Mouse (Mus musculus) MN1 (cell line): ENCODE results near the gene Sub1.

Experiments
- DNase-seq: peaks from one replicate; pipeline ENCODE4 v3.0.0-alpha.2; 2016; ENCODE audit warnings: low spot score

The Sub1 gene

DNA sequence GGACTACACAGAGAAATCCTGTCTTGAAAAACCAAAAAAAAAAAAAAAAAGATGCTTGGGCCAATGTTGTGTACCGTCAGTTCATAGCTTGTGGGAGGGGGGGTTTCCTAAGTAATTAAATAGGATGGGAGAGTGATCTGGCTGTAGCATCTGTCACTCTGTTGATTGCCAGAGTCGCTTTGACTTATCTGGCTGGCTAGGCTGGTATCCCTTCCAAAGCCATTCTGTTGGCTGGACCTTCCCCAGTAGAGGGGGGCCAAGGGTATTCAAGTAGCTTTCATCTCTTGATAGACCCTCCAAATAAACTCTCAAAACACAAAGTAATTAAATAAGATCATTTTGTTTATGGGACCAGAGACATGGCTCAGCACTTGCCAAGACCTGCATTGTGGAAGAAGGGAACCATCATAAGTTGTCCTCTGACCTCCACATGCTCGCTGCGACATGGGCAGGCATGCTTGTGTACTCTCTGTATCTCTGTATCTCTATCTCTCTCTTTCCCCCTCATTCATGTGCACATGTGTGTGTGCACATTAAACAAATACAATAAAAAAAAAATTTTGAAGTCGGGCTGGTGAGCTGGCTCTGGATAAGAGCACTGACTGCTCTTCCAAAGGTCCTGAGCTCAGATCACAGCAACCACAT is 31.5 kb downstream of the Sub1 start:
- DNase-seq = no peak

DNA sequence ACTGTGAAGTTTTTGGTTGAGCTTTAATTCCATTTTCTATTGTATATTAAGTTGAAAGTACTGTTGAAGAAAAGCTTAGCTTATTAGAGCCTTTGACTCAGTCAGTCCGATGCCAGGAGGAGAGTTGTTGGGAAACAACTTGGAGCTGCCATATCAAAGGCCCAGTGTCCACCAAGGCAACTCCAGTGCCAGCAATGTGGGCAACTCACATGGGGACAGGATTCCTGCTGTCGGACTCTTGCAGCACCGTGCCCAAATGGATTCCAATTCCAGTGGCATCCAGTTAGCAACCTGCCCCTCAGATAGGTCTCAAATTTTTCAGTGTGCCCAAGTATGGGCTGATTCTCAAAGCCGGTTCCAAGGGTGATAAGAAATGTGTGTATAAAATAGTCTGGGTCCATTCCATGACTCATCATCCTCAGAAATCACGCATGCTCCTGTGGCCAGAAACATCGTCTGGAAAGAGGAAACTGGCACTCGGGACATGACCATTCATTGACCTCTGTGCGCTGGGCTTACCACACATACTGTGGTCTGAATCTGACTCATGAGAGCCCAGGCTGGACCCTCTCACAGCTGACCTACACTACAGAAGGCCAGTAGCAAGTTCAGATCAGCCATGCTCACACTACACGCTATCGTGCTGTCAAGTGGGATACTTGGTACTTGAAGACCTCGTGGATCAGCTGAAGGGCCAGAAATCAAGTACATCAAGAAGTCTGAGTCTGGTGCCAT is 32.8 kb downstream of the Sub1 start:
- no peak for DNase-seq

DNA sequence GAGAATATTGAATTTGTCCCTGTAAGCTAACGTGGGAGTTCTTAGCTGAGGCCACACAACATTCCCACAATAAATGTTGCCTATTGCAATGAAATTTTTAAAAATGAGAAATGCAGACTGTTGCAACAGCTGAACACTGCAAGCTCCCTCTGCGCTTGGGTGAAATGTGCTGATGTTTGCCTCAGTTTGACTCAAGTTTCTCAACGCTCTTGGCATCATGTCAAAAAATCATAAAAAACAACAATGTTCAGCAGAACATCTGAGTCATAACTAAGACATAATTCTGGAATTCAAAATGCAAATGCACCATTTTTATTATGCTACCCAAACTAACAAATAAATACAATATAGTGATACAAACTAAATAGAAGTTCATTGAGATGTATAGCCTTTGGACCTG is 37.1 kb downstream of the Sub1 start:
- DNase-seq = no peak

DNA sequence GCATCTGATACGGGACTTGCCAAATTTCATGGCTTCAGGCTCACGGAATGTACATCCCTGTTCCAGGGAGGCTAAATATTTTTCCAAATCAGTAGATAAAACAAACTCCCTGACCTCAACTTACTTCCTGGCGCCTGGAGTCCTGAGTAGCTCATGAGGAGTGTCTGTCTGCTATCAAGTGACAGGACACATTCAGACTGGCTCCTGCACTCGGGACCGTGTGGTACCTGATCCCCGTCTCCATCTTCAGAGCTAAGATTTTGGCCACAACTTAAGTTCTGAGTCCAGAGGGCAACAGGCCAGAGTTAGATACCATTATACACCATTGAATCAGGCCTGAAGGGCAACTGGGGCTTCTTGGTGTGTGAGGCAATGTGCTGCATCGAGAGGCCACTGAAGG is 40.7 kb downstream of the Sub1 start:
- DNase-seq = no peak

DNA sequence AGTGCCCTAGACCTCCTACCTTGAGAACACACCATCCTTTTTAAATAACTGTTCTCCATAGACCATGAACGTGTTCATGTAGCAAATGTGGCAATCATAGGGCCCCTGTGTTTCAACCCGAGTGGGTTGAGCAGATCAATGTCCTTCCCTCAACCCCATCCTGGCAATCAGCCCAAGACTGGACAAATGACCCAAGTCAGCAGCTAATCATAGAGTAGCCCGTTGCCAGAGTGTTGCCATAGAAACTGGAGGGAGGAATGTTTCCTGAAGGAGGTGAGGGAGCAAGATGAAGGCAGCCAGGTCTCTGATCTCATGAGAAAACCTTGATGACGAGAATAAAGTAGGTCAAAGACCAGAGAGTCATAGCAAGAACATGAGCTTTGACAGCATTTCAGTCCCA is 42.6 kb downstream of the Sub1 start:
- no peak for DNase-seq

DNA sequence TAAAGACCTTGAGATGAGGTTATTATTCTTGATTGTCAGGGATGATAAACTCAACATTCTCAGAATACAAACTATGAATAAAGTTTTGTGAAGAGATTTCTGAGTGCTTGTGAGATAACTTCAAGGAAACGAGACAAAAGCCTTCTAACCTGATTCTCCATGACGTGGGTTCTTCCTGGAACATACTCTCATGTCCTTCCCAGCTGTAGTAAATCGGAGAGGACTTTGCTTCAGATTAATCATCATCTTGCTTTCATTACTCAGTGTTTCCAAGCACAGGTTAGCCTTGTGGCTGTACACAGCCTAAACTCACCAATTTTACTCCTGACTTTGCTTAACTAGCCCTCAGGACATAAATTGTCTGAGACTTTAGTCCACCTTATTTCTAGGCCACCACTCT is 44.6 kb downstream of the Sub1 start:
- DNase-seq = no peak

DNA sequence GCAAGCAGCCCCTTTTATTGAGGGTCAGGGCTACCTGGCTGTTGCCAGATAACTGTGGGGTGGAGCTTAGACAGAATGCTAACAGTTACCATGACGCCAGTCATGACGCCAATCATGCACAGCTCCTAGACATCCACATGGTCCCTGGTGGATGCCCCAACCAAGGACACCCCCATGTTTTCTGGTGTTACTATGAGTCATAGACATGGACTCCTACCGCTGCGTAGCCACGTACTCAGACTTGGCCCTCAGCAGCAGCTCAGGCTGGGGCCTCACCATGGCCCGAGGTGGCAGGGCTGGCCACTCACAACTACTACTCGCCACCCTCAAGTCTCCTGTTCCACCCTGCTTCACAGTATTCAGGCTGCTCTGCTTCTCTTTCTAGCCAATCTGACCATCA is 45.6 kb downstream of the Sub1 start:
- DNase-seq = no peak

DNA sequence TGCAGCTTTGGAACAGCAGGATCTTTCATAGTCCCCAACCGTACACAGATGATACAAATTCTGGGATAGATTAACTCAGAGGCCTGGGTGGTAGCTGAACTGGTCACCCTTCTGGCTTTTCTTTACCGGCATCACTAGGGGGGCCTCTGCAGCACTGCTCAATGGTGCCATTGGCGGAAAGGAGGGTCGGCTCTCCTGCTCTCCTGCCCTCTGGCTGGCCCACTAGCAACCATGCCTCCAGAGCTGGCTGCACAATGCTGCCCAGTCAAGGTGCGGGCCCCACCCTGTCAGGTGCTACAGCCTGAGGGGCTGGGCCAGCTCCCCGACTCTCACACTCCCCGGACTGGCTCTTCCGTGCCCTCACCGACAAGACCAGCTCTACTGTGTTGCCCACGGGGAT is 46.6 kb downstream of the Sub1 start:
- DNase-seq = no peak

DNA sequence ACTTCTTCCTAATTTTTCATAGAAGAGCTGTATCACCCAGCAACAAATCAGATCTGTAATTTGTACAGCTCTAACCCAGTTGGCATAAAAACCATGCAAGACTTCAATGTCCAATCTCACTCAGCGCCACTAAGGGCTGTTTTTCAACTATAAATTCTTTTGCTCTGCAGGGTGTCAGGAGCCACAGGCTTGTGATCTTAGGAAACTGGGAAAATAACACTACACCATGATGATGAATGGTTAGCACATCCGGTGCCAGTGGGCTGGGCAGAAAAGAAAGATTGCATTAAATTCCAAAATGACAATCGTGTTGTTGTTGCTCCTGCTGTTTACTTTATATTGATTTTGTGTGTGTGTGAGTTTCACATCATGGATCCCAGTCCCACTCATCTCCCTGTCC is 47.3 kb downstream of the Sub1 start:
- no peak for DNase-seq

DNA sequence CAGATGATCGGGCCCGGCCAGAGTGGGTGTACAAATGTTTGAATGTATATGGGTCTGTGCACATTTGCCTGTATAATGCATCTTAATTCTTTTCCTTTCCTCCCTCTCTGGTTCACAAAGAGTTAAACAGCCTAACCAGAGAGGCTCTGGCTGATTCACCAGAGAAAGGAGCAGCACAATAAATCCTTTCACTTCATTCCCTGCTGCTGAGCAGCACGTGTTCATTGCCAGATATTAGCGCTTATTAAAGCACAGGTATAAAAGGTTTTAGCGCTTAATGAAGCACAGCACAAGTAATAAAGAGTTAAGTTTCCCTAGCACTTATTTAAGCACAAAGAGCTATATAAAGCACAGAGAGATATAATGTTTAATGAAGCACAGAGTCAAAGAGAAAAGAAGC is 55.9 kb downstream of the Sub1 start:
- no peak for DNase-seq
